Mouse (Mus musculus) stomach, postnatal 0 days (tissue): ENCODE results near the gene Ints6l.

Experiments
- CTCF ChIP-seq: IDR thresholded peaks from 2 replicates; pipeline ENCODE4 v1.5.1; 2016; ENCODE audit warnings: antibody characterized with exemption, low read depth, mild to moderate bottlenecking, moderate library complexity
- EP300 ChIP-seq: optimal IDR thresholded peaks from 2 replicates; pipeline ENCODE3; 2016; ENCODE audit warnings: antibody characterized with exemption

DNA sequence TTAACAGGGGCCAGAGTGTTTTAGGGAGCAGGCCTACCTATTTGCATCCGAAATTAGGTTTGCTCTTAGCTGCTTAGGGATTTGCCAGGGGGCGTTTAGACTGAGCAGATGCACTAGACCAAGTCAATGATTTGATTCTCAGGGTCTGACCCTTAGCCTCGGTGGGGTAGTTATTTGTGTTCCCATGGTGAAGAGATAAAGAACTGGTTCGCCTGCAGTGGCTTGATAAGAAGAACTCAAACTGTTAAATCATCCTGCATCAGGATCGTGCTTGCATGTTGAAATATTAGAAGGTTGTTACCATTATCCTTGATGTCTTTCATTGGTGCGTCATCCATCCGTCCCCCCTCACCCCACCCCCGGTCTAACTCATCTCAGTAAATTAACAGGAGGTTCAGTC is 1.7 kb downstream of the Ints6l start:
- TF ChIP-seq CTCF (no peak), EP300 (no peak)
